Mouse (Mus musculus) G1E (cell line): ENCODE data around the gene Polr2a. TPM values are rescaled to one million over a fixed set of nuclear protein-coding genes. Genes with fewer than 3 reads are reported as not detected.

Source experiments
- ATAC-seq: 2 replicates; pipeline ENCODE4 v1.8.0; 2016; ENCODE audit warnings: mild to moderate bottlenecking; ENCODE audit not compliant: insufficient number of reproducible peaks, poor library complexity, low FRiP score, severe bottlenecking; ENCODE audit errors: extremely low read depth
- DNase-seq: peaks from one replicate; pipeline ENCODE4 v3.0.0; 2012; ENCODE audit warnings: low spot score
- H3K27me3 ChIP-seq: 2 replicates; pipeline ENCODE4 v1.6.1; 2012; ENCODE audit warnings: mild to moderate bottlenecking, low read length, inconsistent platforms; ENCODE audit not compliant: insufficient read depth
- H3K36me3 ChIP-seq: replicated peaks from 2 replicates; pipeline ENCODE3; 2012; ENCODE audit warnings: mild to moderate bottlenecking, inconsistent platforms
- H3K4me1 ChIP-seq: 2 replicates; pipeline ENCODE4 v1.6.1; 2012; ENCODE audit warnings: low read depth, low read length, inconsistent platforms, mixed read lengths; ENCODE audit not compliant: insufficient read depth
- H3K4me3 ChIP-seq: 2 replicates; pipeline ENCODE4 v1.5.1; 2012; ENCODE audit warnings: low read depth, mild to moderate bottlenecking, inconsistent platforms, low read length, moderate library complexity, mixed read lengths
- H3K9me3 ChIP-seq: replicated peaks from 2 replicates; pipeline ENCODE4 v1.6.1; 2012; ENCODE audit warnings: inconsistent platforms
- CTCF ChIP-seq: IDR thresholded peaks from 2 replicates; pipeline ENCODE4 v1.5.1; 2012; ENCODE audit warnings: low read depth, low read length, inconsistent platforms, mixed read lengths
- GATA1 ChIP-seq: IDR thresholded peaks from 2 replicates; pipeline ENCODE4 v1.6.1; 2012; ENCODE audit warnings: borderline replicate concordance, low read length, inconsistent platforms, mixed read lengths
- GATA2 ChIP-seq: IDR thresholded peaks from 2 replicates; pipeline ENCODE4 v1.6.1; 2012; ENCODE audit warnings: low read depth, low read length, inconsistent platforms, borderline replicate concordance
- POLR2AphosphoS5 ChIP-seq: IDR thresholded peaks from 2 replicates; pipeline ENCODE4 v1.6.1; 2012; ENCODE audit warnings: low read depth, low read length, inconsistent platforms; ENCODE audit not compliant: insufficient replicate concordance
- TAL1 ChIP-seq: conservative IDR thresholded peaks from 2 replicates; pipeline ENCODE4 v1.6.1; 2012; ENCODE audit warnings: low read depth, low read length, inconsistent platforms, mixed read lengths
- polyA plus RNA-seq: library from polyadenylated mRNA; stranded (reverse); fragments of >175 nt; gene quantifications from 2 replicates; pipeline ENCODE4 v1.2.3, GENCODE M21; 2012
- total RNA-seq, 2 experiments: library from RNA; stranded (forward) in 1 of 2; stranded (reverse) in 1 of 2; fragments of 200-1000 nt in 1 of 2; fragments of >200 nt in 1 of 2; fragmentation: Nextera tagmentation in 1 of 2; gene quantifications; 2 replicates each; pipeline ENCODE4 v1.2.3; 2014 to 2017

Gene Polr2a
- total and polyA plus RNA-seq, 3 experiments: 26.2 to 192 (median 116) TPM

GRCm38 (mm10) chr11:69715482-69715881, 43.0 kb downstream of the Polr2a start:
- no peak for DNase-seq
- Histone ChIP-seq H3K4me3 (no peak overlapping the region), H3K9me3 (no peaks in the 10 kb centered on the region), H3K27me3 (peaks cover 14% of the 10 kb centered on the region), H3K4me1 (peaks cover 31% of the 10 kb centered on the region), H3K36me3 (no peaks in the 10 kb centered on the region)
- TF ChIP-seq GATA1 (no peak), CTCF (peak; percentile 57), TAL1 (no peak), POLR2AphosphoS5 (no peak)
- no peak for ATAC-seq

- Histone ChIP-seq H3K9me3 (no peaks in the 10 kb centered on the region), H3K4me1 (peaks cover 27% of the 10 kb centered on the region), H3K4me3 (no peak overlapping the region; the same call in 1 of the 2 replicates), H3K36me3 (no peaks in the 10 kb centered on the region), H3K27me3 (peaks cover 12% of the 10 kb centered on the region)
- TF ChIP-seq POLR2AphosphoS5: no peak
- DNase-seq: no peak
- no peak for ATAC-seq
Observed at GRCm38 (mm10) chr11:69714636-69715329, 43.7 kb downstream of the Polr2a start.

GRCm38 (mm10) chr11:69712954-69713672, 45.3 kb downstream of the Polr2a start:
- H3K27me3 ChIP-seq: peaks cover 19% of the 10 kb centered on the region
- DNase-seq (no peak), ATAC-seq (no peak)
- H3K4me1 ChIP-seq: peaks cover 23% of the 10 kb centered on the region
- TF ChIP-seq GATA2 (no peak), CTCF (no peak), POLR2AphosphoS5 (no peak), TAL1 (no peak), GATA1 (no peak)
- H3K36me3 ChIP-seq: no peaks in the 10 kb centered on the region
- H3K9me3 ChIP-seq: no peaks in the 10 kb centered on the region
- H3K4me3 ChIP-seq: no peak overlapping the region

GRCm38 (mm10) chr11:69711082-69711481, 47.4 kb downstream of the Polr2a start:
- peaks cover 20% of the 10 kb centered on the region for H3K4me1 ChIP-seq
- no peak for DNase-seq
- ATAC-seq: no peak
- no peaks in the 10 kb centered on the region for H3K9me3 ChIP-seq
- no peaks in the 10 kb centered on the region for H3K36me3 ChIP-seq
- H3K4me3 ChIP-seq: no peak overlapping the region
- H3K27me3 ChIP-seq: peaks cover 24% of the 10 kb centered on the region
- TF ChIP-seq CTCF (no peak), GATA1 (no peak), POLR2AphosphoS5 (no peak), GATA2 (no peak), TAL1 (no peak)

GRCm38 (mm10) chr11:69710470-69710869, 48.0 kb downstream of the Polr2a start:
- ATAC-seq (no peak), DNase-seq (no peak)
- H3K4me3 ChIP-seq: no peak overlapping the region
- H3K9me3 ChIP-seq: no peaks in the 10 kb centered on the region
- peaks cover 23% of the 10 kb centered on the region for H3K27me3 ChIP-seq
- H3K4me1 ChIP-seq: peaks cover 14% of the 10 kb centered on the region
- no peak for TF ChIP-seq GATA2
- no peak for TF ChIP-seq TAL1
- no peak for TF ChIP-seq CTCF
- TF ChIP-seq POLR2AphosphoS5: no peak
- no peaks in the 10 kb centered on the region for H3K36me3 ChIP-seq

- Histone ChIP-seq H3K9me3 (no peaks in the 10 kb centered on the region), H3K27me3 (peaks cover 24% of the 10 kb centered on the region), H3K4me1 (peaks cover 9% of the 10 kb centered on the region), H3K4me3 (no peak overlapping the region), H3K36me3 (no peaks in the 10 kb centered on the region)
- DNase-seq (no peak), ATAC-seq (no peak)
- TF ChIP-seq GATA2 (no peak), CTCF (no peak), GATA1 (no peak), TAL1 (no peak), POLR2AphosphoS5 (no peak)
Observed at GRCm38 (mm10) chr11:69709554-69710446, 48.6 kb downstream of the Polr2a start.
